Mouse (Mus musculus): ENCODE measurements around the gene Krt15.

The Krt15 gene

GRCm38 (mm10) chr11:100135731-100136130, at the start of gene Krt15:
Gene Krt15 (minus strand): TSS chr11:100135928.
- no peak for DNase-seq (ENCODE audit: low spot score in 2 of 2)

DNA sequence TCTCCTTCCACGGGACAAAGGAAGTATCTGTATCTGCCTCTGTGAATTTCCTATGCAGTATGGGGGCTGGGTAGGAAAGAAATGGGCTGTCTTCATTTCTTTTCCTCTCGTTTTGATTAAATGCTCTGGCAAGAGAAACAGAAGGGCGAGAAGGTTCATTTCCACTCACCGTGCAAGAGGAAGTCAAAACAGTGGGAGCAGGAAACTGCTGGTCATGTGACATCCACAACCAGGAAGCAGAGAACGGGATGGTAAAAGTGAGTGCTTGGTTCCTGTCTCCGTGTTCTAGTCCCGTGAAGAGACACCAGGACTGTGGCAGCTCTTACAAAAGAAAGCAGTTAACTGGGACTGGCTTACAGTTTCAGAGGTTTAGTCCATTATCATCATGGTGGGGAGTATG, 46.0 kb upstream of the Krt15 start:
- no peak for DNase-seq (ENCODE audit: low spot score in 2 of 2)

DNA sequence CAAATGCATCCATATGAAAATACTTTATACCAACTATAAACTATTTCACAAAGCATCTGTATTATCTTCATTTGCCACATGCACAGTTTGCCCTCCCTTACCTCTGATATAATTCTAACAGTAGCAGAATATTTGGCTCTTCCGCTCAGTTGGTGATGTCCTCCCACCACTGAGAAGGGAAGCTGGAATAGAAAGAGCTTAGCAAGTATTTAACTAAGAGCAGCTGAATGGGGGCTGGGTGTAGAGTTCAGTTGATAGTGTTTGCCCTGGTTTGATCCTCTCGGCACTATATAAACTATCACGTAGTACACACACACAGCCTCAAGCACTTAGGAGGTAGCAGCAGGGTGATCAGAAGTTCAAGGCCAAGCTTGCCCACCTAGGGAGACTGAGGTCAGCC, 43.5 kb upstream of the Krt15 start:
- no peak for DNase-seq (ENCODE audit: low spot score in 2 of 2)

DNA sequence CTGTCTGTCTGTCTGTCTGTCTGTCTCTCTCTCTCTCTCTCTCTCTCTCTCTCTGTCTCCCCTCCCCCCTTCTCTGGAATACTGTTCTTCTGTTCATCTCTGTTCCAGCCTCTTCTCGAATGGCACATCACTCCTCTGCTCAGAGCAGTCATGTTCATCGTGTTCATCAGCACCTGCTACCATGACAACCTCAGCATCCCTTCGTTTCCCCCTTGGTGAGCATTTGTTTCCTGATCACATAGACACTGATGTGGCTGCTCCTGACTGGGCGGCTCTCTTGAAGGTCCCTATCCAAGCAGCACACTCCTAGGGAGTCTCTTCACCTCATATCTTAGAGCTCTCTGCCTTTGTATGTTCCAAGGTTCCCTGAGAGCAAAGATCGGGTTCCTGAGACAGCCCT, 42.6 kb upstream of the Krt15 start:
- no peak for DNase-seq (ENCODE audit: low spot score in 2 of 2)

GRCm38 (mm10) chr11:100176791-100177190, 41.1 kb upstream of the Krt15 start:
- DNase-seq (ENCODE audit: low spot score in 2 of 2): no peak

GRCm38 (mm10) chr11:100168765-100169762, 33.3 kb upstream of the Krt15 start:
- peak; percentile 31 to 67 for DNase-seq (ENCODE audit: low spot score in 2 of 2)

- DNase-seq (ENCODE audit: low spot score in 2 of 2): peak in 1 of 2 experiments; percentile 15
Measured at GRCm38 (mm10) chr11:100168071-100168470, 32.3 kb upstream of the Krt15 start.

GRCm38 (mm10) chr11:100164392-100164791, 28.7 kb upstream of the Krt15 start:
- no peak for DNase-seq (ENCODE audit: low spot score in 2 of 2)

- DNase-seq (ENCODE audit: low spot score in 2 of 2): no peak
Measured at GRCm38 (mm10) chr11:100157908-100158477, 22.3 kb upstream of the Krt15 start.

DNA sequence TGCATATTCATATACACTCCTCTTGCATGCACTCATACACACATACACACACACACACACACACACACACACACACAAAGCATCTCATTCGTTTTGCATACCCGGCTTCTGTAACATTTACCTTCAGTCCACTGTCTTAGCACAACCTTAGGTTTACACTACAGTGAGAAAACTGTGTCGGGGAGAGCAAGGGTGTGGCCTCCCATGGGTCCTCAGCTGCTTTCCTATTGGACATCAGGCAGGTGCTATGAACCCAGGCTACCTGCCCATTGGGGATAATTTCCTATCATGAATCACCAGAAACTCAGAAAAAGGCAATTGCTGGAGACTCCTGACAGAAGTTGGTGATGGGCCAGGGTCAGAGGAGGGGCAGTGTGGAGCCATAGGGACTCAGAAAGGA, 21.6 kb upstream of the Krt15 start:
- no peak for DNase-seq (ENCODE audit: low spot score in 2 of 2)

GRCm38 (mm10) chr11:100155497-100156255, 19.9 kb upstream of the Krt15 start:
- DNase-seq (ENCODE audit: low spot score in 2 of 2): no peak

- DNase-seq (ENCODE audit: low spot score in 2 of 2): no peak
Measured at GRCm38 (mm10) chr11:100148615-100149330, 13.0 kb upstream of the Krt15 start, which contains the start of gene Krt19. Gene Krt19 (minus strand): TSS chr11:100148665.

GRCm38 (mm10) chr11:100147566-100148353, 12.0 kb upstream of the Krt15 start:
- DNase-seq (ENCODE audit: low spot score in 2 of 2): no peak

DNA sequence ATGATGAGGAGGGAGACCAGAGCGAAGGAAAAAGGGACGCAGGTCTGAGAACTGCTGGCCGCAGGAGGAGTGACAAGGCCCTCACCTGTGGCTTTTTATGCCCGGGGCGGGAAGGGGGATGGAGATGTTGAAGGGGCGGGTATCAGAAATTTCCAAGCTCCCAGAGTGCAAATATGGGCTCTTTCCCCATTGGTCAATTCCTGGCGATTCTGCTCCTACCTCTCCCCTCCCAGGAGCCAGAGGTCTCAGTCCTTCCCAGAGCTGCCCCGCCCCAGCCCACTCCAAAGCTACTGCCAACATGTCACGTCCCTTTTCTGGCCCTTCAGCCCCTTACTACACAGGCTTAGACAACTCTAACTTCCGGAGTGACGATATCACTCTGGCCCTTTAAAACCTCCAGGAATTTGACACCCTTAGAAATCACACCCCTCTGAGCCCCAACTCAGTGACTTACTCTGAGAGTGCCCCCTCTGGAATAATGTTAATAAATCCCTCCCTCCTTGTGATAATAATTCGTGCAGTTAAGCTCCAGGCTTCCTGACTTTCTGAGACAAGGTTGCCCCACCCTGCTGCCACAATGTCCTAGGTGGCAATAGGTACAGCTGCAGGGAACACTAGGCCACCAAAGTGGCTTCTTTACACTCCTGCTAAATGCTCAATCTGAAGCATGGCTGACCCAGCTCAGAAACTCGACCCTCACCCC, 10.3 kb upstream of the Krt15 start:
- DNase-seq (ENCODE audit: low spot score in 2 of 2): no peak

GRCm38 (mm10) chr11:100145104-100145503, 9.4 kb upstream of the Krt15 start:
- DNase-seq (ENCODE audit: low spot score in 2 of 2): no peak

DNA sequence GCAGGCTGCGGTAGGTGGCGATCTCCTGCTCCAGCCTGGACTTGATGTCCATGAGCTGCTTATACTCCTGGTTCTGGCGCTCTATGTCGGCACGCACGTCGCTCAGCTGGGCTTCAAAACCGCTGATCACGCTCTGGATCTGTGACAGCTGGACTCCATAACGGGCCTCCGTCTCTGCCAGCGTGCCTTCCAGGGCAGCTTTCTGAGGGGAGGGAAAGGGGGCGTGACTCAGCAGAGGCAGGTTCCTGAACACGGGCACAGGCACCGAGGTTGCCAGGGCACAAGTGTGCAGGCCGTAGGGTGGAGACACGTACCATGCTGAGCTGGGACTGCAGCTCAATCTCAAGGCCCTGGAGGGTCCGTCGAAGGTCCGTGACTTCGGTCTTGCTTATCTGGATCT, 5.2 kb upstream of the Krt15 start:
- no peak for DNase-seq (ENCODE audit: low spot score in 2 of 2)

GRCm38 (mm10) chr11:100139391-100139790, 3.7 kb upstream of the Krt15 start:
- DNase-seq (ENCODE audit: low spot score in 2 of 2): no peak

DNA sequence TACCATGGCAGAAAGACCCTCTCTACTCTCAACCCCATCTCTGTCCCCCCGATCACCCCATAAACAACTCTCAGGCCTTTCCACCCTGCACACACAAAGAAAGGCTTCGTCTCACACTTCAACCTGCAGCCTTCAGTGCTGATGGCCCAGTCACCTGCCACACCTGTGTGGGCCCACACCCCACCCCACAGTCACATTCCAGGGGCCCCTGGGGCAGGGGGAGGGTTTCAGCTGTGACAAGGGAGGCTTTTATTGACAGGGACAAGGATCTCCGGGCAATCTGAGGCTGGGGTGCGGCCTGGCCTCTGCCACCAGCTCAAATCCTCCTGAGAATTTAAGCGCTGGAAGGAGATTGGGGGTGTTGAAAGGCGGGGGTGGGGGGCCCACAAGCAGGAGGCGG, 3.1 kb upstream of the Krt15 start:
- DNase-seq (ENCODE audit: low spot score in 2 of 2): no peak

- no peak for DNase-seq (ENCODE audit: low spot score in 2 of 2)
Measured at GRCm38 (mm10) chr11:100137693-100138092, 2.0 kb upstream of the Krt15 start.

- no peak for DNase-seq (ENCODE audit: low spot score in 2 of 2)
Measured at GRCm38 (mm10) chr11:100136559-100136958, 831 bp upstream of the Krt15 start.

Measured in spleen, postnatal 10 days (tissue).